10 mouse cellular contexts compared by ENCODE assay signal in genomic region chr9:102990306-102991133, GRCm38 (mm10). TPM values are rescaled to one million over a fixed set of nuclear protein-coding genes. Genes with fewer than 3 reads are reported as not detected.
DNase-seq lines count a peak whose midpoint lies in the region; ATAC-seq and TF ChIP-seq lines count a peak whose summit lies in the region.
"Had no signal": no experiment of that assay in that cellular context is flagged by ENCODE, and none has a peak within 500 bp of the region (broad histone marks: within the 10 kb centered on the region; RNA-seq: fewer than 3 reads in every experiment).

No protein-coding gene starts in this region.

- WGBS in heart, embryonic 13.5 days: 37% methylated on average over 6 of the region's 6 CpGs
- 47% methylated on average over 6 of the region's 6 CpGs for WGBS in forebrain, embryonic 14.5 days

- no peaks in the 10 kb centered on the region; the same call in 1 of the 2 replicates for H3K9me3 ChIP-seq in heart, embryonic 13.5 days
- no peaks in the 10 kb centered on the region for H3K9me3 ChIP-seq in ES-Bruce4 (replicated peaks; ENCODE audit: control insufficient read depth, insufficient read depth, low read length, poor library complexity, severe bottlenecking)
- no peaks in the 10 kb centered on the region for H3K9me3 ChIP-seq in forebrain, embryonic 14.5 days (replicated peaks; ENCODE audit: control insufficient read depth, low read length)
- H3K9me3 ChIP-seq: limb, embryonic 13.5 days had no signal

- 0 out of 2 replicates have a peak overlapping the region, but pooled peaks have one; percentile 13 for H3K27ac ChIP-seq in heart, embryonic 13.5 days (replicated peaks)
- no peak overlapping the region for H3K27ac ChIP-seq in ES-Bruce4 (ENCODE audit: insufficient read depth, low read length)
- no peak overlapping the region; the same call in 1 of the 2 replicates for H3K27ac ChIP-seq in forebrain, embryonic 14.5 days (ENCODE audit: low read depth, low read length)
- H3K27ac ChIP-seq: limb, embryonic 13.5 days had no signal

- intact Hi-C loops in heart, postnatal 25 days (cut with DNase I): no loop called here

- no peak for DNase-seq in heart, postnatal 25 days (ENCODE audit: low spot score)
- DNase-seq in forebrain, embryonic 14.5 days (ENCODE audit: low spot score): peak; percentile 67
- peak; percentile 27 for DNase-seq in mesoderm, embryonic 11.5 days (ENCODE audit: low read depth, low spot score)
- no peak for DNase-seq in spleen, postnatal 10 days (ENCODE audit: low spot score in 2 of 2)
- no peak for DNase-seq in adrenal gland, postnatal 14 days
- DNase-seq in urinary bladder, adult 2 months (ENCODE audit: low spot score): no peak
- DNase-seq: gastrocnemius, postnatal 14 days had no signal

- no peak for TF ChIP-seq POLR2A in ES-Bruce4 (IDR thresholded peaks at IDR 0.05; ENCODE audit: insufficient read depth, low read length)

- TF ChIP-seq EP300 in ES-Bruce4 (IDR thresholded peaks at IDR 0.05; ENCODE audit: insufficient read depth, low read depth, low read length): no peak

- ATAC-seq in heart, embryonic 13.5 days (ENCODE audit: extremely low read depth, insufficient number of reproducible peaks, low FRiP score, low TSS enrichment): no peak
- no peak for ATAC-seq in forebrain, embryonic 14.5 days

- peaks cover 43% of the 10 kb centered on the region for H3K4me1 ChIP-seq in heart, embryonic 13.5 days
- no peaks in the 10 kb centered on the region for H3K4me1 ChIP-seq in ES-Bruce4 (ENCODE audit: control insufficient read depth, insufficient read depth, low read length)
- 0 out of 2 replicates have a peak, but pooled peaks cover 7% of the 10 kb centered on the region for H3K4me1 ChIP-seq in forebrain, embryonic 14.5 days (ENCODE audit: control insufficient read depth, insufficient read depth, low read length)

- peak; percentile 38 for TF ChIP-seq CTCF in ES-Bruce4 (IDR thresholded peaks at IDR 0.05; ENCODE audit: low read depth, low read length)

- H3K27me3 ChIP-seq in heart, embryonic 13.5 days (replicated peaks): no peaks in the 10 kb centered on the region
- H3K27me3 ChIP-seq in ES-Bruce4 (ENCODE audit: control insufficient read depth, insufficient read depth, low read length, poor library complexity, severe bottlenecking): no peaks in the 10 kb centered on the region
- no peaks in the 10 kb centered on the region for H3K27me3 ChIP-seq in forebrain, embryonic 14.5 days (replicated peaks; ENCODE audit: control insufficient read depth, insufficient read depth, low read length)
- H3K27me3 ChIP-seq: limb, embryonic 13.5 days had no signal

- no peaks in the 10 kb centered on the region for H3K36me3 ChIP-seq in heart, embryonic 13.5 days
- H3K36me3 ChIP-seq in ES-Bruce4 (ENCODE audit: control insufficient read depth, insufficient read depth, low read length, poor library complexity, severe bottlenecking): no peaks in the 10 kb centered on the region
- no peaks in the 10 kb centered on the region for H3K36me3 ChIP-seq in forebrain, embryonic 14.5 days (ENCODE audit: control insufficient read depth, insufficient read depth, low read length)
- H3K36me3 ChIP-seq: limb, embryonic 13.5 days had no signal

- no peak overlapping the region for H3K9ac ChIP-seq in heart, embryonic 13.5 days
- no peak overlapping the region for H3K9ac ChIP-seq in ES-Bruce4 (ENCODE audit: low read depth, poor library complexity, severe bottlenecking)
- H3K9ac ChIP-seq in forebrain, embryonic 14.5 days (ENCODE audit: low read length): no peak overlapping the region
- H3K9ac ChIP-seq: limb, embryonic 13.5 days had no signal

- H3K4me2 ChIP-seq in heart, embryonic 13.5 days: no peak overlapping the region
- H3K4me2 ChIP-seq in forebrain, embryonic 14.5 days (ENCODE audit: low read length): no peak overlapping the region
- H3K4me2 ChIP-seq: limb, embryonic 13.5 days had no signal

- no peak overlapping the region for H3K4me3 ChIP-seq in heart, embryonic 13.5 days
- no peak overlapping the region for H3K4me3 ChIP-seq in ES-Bruce4 (ENCODE audit: low read depth, low read length)
- H3K4me3 ChIP-seq in forebrain, embryonic 14.5 days (ENCODE audit: low read depth, low read length): no peak overlapping the region
- H3K4me3 ChIP-seq: limb, embryonic 13.5 days had no signal

RNA-seq across cellular contexts. Expression of gene Slco2a1, which starts 2.0 kb away (rescaled TPM):
- polyA plus RNA-seq in heart, embryonic 13.5 days (2015; fragmentation: Nextera tagmentation; extraction: Ambion mirVana): 5.7 and 7.2 TPM in 2 replicates
- total RNA-seq in heart, postnatal 25 days (2021): 1 to 10 TPM; 4.8 to 5.6 TPM
- 3.0 and 3.1 TPM in 2 replicates for polyA plus RNA-seq in ES-Bruce4 (2011; ENCODE audit: insufficient read depth, insufficient read length, low read depth, missing spikeins)
- polyA plus RNA-seq in forebrain, embryonic 14.5 days (2014; fragmentation: Nextera tagmentation; extraction: Ambion mirVana): 1.2 and 1.8 TPM in 2 replicates
- 6.2 and 7.3 TPM in 2 replicates for total RNA-seq in adrenal gland, postnatal 14 days (2021)
- polyA plus RNA-seq in urinary bladder, adult 2 months (2012; rRNA removed): 4.8 and 7.4 TPM in 2 replicates

Comparison
In these comparisons a context has a peak if more than half of its experiments do, and no peak if none do; other contexts are left out.
1. DNase-seq: peak in forebrain, embryonic 14.5 days (single experiment) and mesoderm, embryonic 11.5 days (single experiment); none in heart, postnatal 25 days (single experiment), spleen, postnatal 10 days (0 of 2), adrenal gland, postnatal 14 days (single experiment) and urinary bladder, adult 2 months (single experiment).